Mouse (Mus musculus): ENCODE measurements around the gene Fbxl8.

DNA sequence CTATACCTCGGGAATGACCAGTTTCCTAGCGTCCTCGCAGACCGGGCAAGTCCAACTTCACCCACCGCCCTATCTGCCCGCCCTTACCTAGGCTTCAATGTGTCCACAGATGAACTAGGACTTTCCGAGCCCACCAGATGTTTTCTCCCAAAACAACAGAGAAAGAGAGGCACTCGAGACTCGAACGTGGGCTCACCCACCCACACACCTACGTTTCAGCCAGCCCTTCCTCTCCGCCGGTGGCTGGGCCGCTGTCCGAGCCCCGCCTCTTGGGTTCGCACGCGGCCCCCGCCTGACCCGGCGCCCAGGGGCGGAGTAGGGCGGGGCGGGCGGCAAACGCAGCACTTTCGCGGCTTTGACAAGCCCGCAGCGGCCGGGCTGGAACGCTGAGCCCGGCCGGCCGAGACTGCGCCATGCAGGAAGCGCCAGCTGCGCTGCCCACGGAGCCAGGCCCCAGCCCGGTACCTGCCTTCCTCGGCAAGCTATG, 5.1 kb downstream of the Fbxl8 start, which contains the start of gene Hsf4:
- TF ChIP-seq TAL1 (IDR thresholded peaks at IDR 0.05; ENCODE audit: low read length) (no peak), GATA1 (IDR thresholded peaks at IDR 0.05; ENCODE audit: low read length) (no peak)

Measured in erythroblast, embryonic 14.5 days (primary cell).